Mouse (Mus musculus) bone marrow, adult 2 months (tissue): ENCODE results near the gene Vrk2.

Experiments used
- CTCF ChIP-seq: fragments of 200-500 bp; IDR thresholded peaks from 2 replicates; pipeline ENCODE4 v1.5.1; 2011; ENCODE audit warnings: low read length, control low read depth; ENCODE audit not compliant: control insufficient read depth, insufficient read depth
- POLR2A ChIP-seq: fragments of 200-500 bp; IDR thresholded peaks from 2 replicates; pipeline ENCODE4 v1.6.1; 2011; ENCODE audit warnings: low read depth, mild to moderate bottlenecking, control low read depth, low read length, borderline replicate concordance; ENCODE audit not compliant: control insufficient read depth

DNA sequence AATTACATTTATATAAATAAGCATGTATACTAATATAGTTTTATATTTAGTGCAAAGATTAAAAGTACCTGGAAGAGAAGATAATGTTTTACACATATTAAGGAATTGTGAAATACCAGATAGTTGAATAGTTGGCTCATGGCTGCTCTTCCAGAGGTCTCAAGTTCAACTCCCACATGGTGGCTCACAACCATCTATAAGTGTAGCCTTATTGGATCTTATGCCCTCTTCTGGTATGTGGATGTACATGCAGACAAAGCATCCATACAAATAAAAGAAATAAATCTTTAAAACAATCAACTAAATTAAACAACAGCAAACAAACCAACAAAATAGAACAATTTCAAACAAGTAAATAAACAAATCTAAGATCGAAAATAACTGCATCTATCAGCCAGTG lies 48.3 kb upstream of the Vrk2 start:
- TF ChIP-seq POLR2A (no peak), CTCF (no peak)
